Mouse (Mus musculus): ENCODE data around the gene Cntn4.

GRCm38 (mm10) chr6:106078629-106079028, 401.2 kb downstream of the Cntn4 start:
- no peak for TF ChIP-seq CTCF (IDR thresholded peaks at IDR 0.05; ENCODE audit: control insufficient read depth, insufficient read depth, insufficient replicate concordance, low read depth, low read length)
- no peak for TF ChIP-seq POLR2A (IDR thresholded peaks at IDR 0.05; ENCODE audit: control insufficient read depth, low read depth, low read length)
